Mouse (Mus musculus) small intestine, adult 2 months (tissue): Measurements from ENCODE around the gene Dstn.

Source experiments
- CTCF ChIP-seq: fragments of 200-500 bp; IDR thresholded peaks from 2 replicates; pipeline ENCODE4 v1.5.1; 2012; ENCODE audit warnings: low read depth, mild to moderate bottlenecking, control low read depth, inconsistent platforms, low read length, moderate library complexity, mixed read lengths; ENCODE audit not compliant: insufficient replicate concordance, insufficient read length; ENCODE audit errors: extremely low read depth
- POLR2A ChIP-seq: fragments of 200-500 bp; IDR thresholded peaks from 2 replicates; pipeline ENCODE4 v1.6.1; 2012; ENCODE audit warnings: low read depth, mild to moderate bottlenecking, control low read depth, inconsistent platforms, low read length, moderate library complexity

DNA sequence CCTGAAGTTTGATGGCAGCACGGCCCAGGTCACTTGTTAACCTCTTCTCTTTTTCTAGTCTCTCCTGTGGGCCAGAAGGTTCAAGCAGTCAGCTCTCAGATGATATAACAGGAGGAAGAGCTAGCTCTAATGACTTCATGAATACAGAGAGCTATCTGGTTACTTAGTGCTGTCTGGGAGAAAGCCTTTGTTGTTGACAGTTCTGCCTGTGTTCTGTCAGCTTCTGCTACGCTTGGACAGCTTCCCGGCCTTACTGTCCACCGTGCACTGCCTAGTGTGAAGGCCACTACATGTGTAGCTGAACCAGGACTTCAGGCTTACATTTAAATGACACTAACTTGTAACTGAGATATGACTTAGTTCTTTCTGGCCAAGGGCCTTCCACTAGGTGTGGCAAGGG, 33.3 kb downstream of the Dstn start:
- TF ChIP-seq CTCF (no peak), POLR2A (no peak)
